Mouse (Mus musculus): ENCODE results near the gene Tnni1. TPM values are rescaled to one million over a fixed set of nuclear protein-coding genes. Genes with fewer than 3 reads are reported as not detected.
A peak's percentile ranks its signal among the peaks of the same experiment; 100 is the strongest.

Tnni1 gene
- 11.4 and 63.9 TPM in 2 replicates for polyA plus RNA-seq (2014; fragmentation: Nextera tagmentation; extraction: Ambion mirVana)

GRCm38 (mm10) chr1:135778780-135779535 lies at the start of gene Tnni1:
Gene Tnni1, plus strand, starts transcription at chr1:135779434.
- Histone ChIP-seq H3K36me3 (ENCODE audit: insufficient read depth) (no peaks in the 10 kb centered on the region), H3K9me3 (ENCODE audit: low read depth, low read length) (no peaks in the 10 kb centered on the region), H3K27ac (ENCODE audit: low read depth) (peak within 1 kb of the TSS; percentile 61), H3K4me1 (ENCODE audit: insufficient read depth) (peaks cover 12% of the 10 kb centered on the region; the same call in 1 of the 2 replicates), H3K4me2 (peak within 1 kb of the TSS; percentile 31), H3K4me3 (ENCODE audit: low read depth, low read length) (no peak within 1 kb of the TSS), H3K9ac (no peak within 1 kb of the TSS), H3K27me3 (ENCODE audit: insufficient read depth, low read length) (no peaks in the 10 kb centered on the region)
- WGBS, result 12% methylated on average over 22 of the region's 22 CpGs
- TF ChIP-seq CTCF (IDR thresholded peaks at IDR 0.05; ENCODE audit: low read depth), result no peak
- ATAC-seq (ENCODE audit: insufficient read depth) (peak; percentile 77), DNase-seq (peak; percentile 73)

GRCm38 (mm10) chr1:135729821-135730220 lies 49.4 kb upstream of the Tnni1 start:
- no peak for ATAC-seq (ENCODE audit: insufficient read depth)
- TF ChIP-seq CTCF (IDR thresholded peaks at IDR 0.05; ENCODE audit: low read depth), result no peak
- peak overlapping the region; percentile 99 for H3K27ac ChIP-seq (ENCODE audit: low read depth)

GRCm38 (mm10) chr1:135730296-135730695 lies 48.9 kb upstream of the Tnni1 start:
- WGBS, result 8% methylated on average over 3 of the region's 3 CpGs
- no peak for TF ChIP-seq CTCF (IDR thresholded peaks at IDR 0.05; ENCODE audit: low read depth)
- DNase-seq (peak; percentile 55), ATAC-seq (ENCODE audit: insufficient read depth) (no peak)
- peak overlapping the region; percentile 82 for H3K9ac ChIP-seq
- H3K4me3 ChIP-seq (ENCODE audit: low read depth, low read length), result peak overlapping the region; percentile 68
- H3K4me2 ChIP-seq, result peak overlapping the region; percentile 90
- H3K36me3 ChIP-seq (ENCODE audit: insufficient read depth), result peaks cover 15% of the 10 kb centered on the region; the same call in 1 of the 2 replicates
- H3K4me1 ChIP-seq (ENCODE audit: insufficient read depth), result peaks cover 57% of the 10 kb centered on the region
- no peaks in the 10 kb centered on the region for H3K27me3 ChIP-seq (ENCODE audit: insufficient read depth, low read length)
- peak overlapping the region; percentile 99 for H3K27ac ChIP-seq (ENCODE audit: low read depth)
- no peaks in the 10 kb centered on the region for H3K9me3 ChIP-seq (ENCODE audit: low read depth, low read length)

More at GRCm38 (mm10) chr1:135729821-135730220, 49.4 kb upstream of the Tnni1 start:
- WGBS, result 9% methylated on average over 4 of the region's 4 CpGs
- peaks cover 53% of the 10 kb centered on the region for H3K4me1 ChIP-seq (ENCODE audit: insufficient read depth)
- peak overlapping the region; percentile 68 for H3K4me3 ChIP-seq (ENCODE audit: low read depth, low read length)
- no peak for DNase-seq
- H3K9me3 ChIP-seq (ENCODE audit: low read depth, low read length), result no peaks in the 10 kb centered on the region
- peak overlapping the region; percentile 82 for H3K9ac ChIP-seq
- H3K27me3 ChIP-seq (ENCODE audit: insufficient read depth, low read length), result no peaks in the 10 kb centered on the region
- peak overlapping the region; percentile 90 for H3K4me2 ChIP-seq
- H3K36me3 ChIP-seq (ENCODE audit: insufficient read depth), result peaks cover 11% of the 10 kb centered on the region; the same call in 1 of the 2 replicates

GRCm38 (mm10) chr1:135731393-135731792 lies 47.8 kb upstream of the Tnni1 start:
- H3K27ac ChIP-seq (ENCODE audit: low read depth), result peak overlapping the region; percentile 99
- H3K36me3 ChIP-seq (ENCODE audit: insufficient read depth), result peaks cover 18% of the 10 kb centered on the region; the same call in 1 of the 2 replicates
- DNase-seq, result peak; percentile 67
- peak overlapping the region; percentile 82 for H3K9ac ChIP-seq
- ATAC-seq (ENCODE audit: insufficient read depth), result no peak
- H3K4me2 ChIP-seq, result peak overlapping the region; percentile 90
- H3K9me3 ChIP-seq (ENCODE audit: low read depth, low read length), result no peaks in the 10 kb centered on the region
- peaks cover 65% of the 10 kb centered on the region for H3K4me1 ChIP-seq (ENCODE audit: insufficient read depth)
- H3K4me3 ChIP-seq (ENCODE audit: low read depth, low read length), result peak overlapping the region; percentile 68
- no peaks in the 10 kb centered on the region for H3K27me3 ChIP-seq (ENCODE audit: insufficient read depth, low read length)
- no peak for TF ChIP-seq CTCF (IDR thresholded peaks at IDR 0.05; ENCODE audit: low read depth)
- WGBS, result 25% methylated on average over 7 of the region's 7 CpGs

DNA sequence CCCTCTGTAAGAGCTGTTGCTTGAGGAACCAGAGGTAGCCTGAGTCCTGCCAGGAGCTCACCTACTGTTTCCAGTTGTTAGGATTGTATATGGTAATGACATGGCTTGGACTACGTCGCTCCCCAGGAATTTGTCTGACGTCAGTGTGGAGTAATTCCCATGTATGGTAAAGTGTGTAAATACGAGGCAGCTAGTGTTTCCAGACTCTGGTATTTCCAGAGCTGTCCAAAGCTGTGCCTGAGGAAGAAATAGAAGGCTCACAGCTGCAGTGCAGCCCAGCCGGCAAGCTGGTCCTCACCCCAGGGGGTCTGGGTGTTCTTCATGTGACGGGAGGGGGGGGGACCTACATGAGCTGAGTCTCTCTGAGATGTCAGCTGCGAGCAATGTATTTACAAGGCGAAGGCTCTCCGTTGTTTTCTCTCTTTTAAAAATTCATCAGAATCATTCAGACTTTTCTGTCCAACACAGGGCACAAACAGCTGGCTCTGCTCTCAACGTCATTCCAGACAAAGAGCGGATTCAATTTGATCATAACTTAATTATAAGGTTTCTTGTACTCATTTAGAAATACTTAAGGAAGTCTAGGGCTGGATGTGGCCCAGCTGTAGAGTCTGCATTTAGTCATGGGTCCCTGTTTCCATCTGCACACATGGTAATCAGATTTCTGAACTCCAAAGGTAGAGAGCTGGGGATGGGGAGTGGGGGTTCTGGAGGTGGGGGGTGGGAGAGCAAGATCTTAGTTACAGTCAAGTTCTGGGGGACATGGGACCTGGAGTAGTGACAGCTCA lies 47.1 kb upstream of the Tnni1 start:
- peak overlapping the region; percentile 82 for H3K9ac ChIP-seq
- peak overlapping the region; percentile 68 for H3K4me3 ChIP-seq (ENCODE audit: low read depth, low read length)
- no peak for TF ChIP-seq CTCF (IDR thresholded peaks at IDR 0.05; ENCODE audit: low read depth)
- H3K27me3 ChIP-seq (ENCODE audit: insufficient read depth, low read length), result no peaks in the 10 kb centered on the region
- peak overlapping the region; percentile 90 for H3K4me2 ChIP-seq
- H3K36me3 ChIP-seq (ENCODE audit: insufficient read depth), result peaks cover 24% of the 10 kb centered on the region; the same call in 1 of the 2 replicates
- ATAC-seq (ENCODE audit: insufficient read depth) (peak; percentile 88), DNase-seq (peak; percentile 96)
- no peaks in the 10 kb centered on the region for H3K9me3 ChIP-seq (ENCODE audit: low read depth, low read length)
- WGBS, result 9% methylated on average over 11 of the region's 11 CpGs
- peaks cover 65% of the 10 kb centered on the region for H3K4me1 ChIP-seq (ENCODE audit: insufficient read depth)
- peak overlapping the region; percentile 99 for H3K27ac ChIP-seq (ENCODE audit: low read depth)

DNA sequence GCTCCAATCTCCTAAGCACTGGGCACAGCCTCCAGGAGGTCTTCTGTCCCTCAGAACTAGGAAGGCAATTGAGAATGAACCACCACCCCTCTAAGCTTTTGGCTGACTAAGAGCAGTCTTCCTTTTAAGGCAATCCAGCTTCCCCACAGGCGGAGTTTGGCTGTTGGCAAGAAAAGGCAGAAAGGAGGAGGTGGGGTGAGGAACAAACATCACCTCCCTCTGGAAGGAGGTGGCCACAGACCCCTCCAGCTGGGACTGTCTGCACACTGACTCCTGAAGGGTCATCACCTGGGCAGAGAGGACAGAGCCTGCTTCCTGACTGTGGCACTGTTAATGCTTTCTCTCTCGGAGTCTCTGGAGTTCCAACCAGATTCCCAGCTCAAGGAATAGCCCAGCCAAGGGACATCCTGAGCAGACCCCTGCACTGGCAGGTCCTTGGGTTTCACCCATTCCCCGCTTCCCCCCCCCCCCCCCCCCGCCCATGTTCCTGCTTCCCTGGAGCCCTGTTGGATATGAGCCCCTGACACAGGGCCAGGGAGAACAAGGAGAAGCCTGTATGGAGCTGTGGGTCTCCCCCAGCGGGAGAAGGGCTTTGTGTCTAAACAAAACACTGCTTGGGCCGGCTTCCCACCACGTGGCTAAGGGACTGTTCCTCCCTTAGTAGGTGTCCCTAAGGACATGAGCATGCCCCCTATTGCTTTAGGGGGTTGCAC lies 44.9 kb upstream of the Tnni1 start:
- Histone ChIP-seq H3K27me3 (ENCODE audit: insufficient read depth, low read length) (no peaks in the 10 kb centered on the region), H3K4me2 (peak overlapping the region; percentile 90), H3K36me3 (ENCODE audit: insufficient read depth) (peaks cover 28% of the 10 kb centered on the region), H3K9me3 (ENCODE audit: low read depth, low read length) (no peaks in the 10 kb centered on the region), H3K9ac (peak overlapping the region; percentile 27), H3K4me3 (ENCODE audit: low read depth, low read length) (no peak overlapping the region), H3K27ac (ENCODE audit: low read depth) (peak overlapping the region; percentile 99), H3K4me1 (ENCODE audit: insufficient read depth) (peaks cover 76% of the 10 kb centered on the region)
- no peak for TF ChIP-seq CTCF (IDR thresholded peaks at IDR 0.05; ENCODE audit: low read depth)
- ATAC-seq (ENCODE audit: insufficient read depth) (peak; percentile 26), DNase-seq (peak; percentile 85)
- 21% methylated on average over 5 of the region's 7 CpGs for WGBS

All from lung, embryonic 14.5 days (tissue).